Mouse (Mus musculus) erythroblast, embryonic 14.5 days (primary cell): ENCODE measurements around the gene Cux2. TPM values are rescaled to one million over a fixed set of nuclear protein-coding genes. Genes with fewer than 3 reads are reported as not detected.

ENCODE experiments used
- H3K27me3 ChIP-seq: 2 replicates; pipeline ENCODE4 v1.6.1; 2012; ENCODE audit warnings: inconsistent platforms; ENCODE audit not compliant: control insufficient read depth
- H3K36me3 ChIP-seq: 2 replicates; pipeline ENCODE4 v1.6.1; 2012; ENCODE audit warnings: mild to moderate bottlenecking, inconsistent platforms; ENCODE audit not compliant: control insufficient read depth
- H3K4me1 ChIP-seq: 2 replicates; pipeline ENCODE4 v1.6.1; 2012; ENCODE audit warnings: inconsistent platforms; ENCODE audit not compliant: control insufficient read depth
- H3K4me3 ChIP-seq: replicated peaks from 2 replicates; pipeline ENCODE3; 2012; ENCODE audit warnings: moderate library complexity, mild to moderate bottlenecking, inconsistent platforms
- H3K9me3 ChIP-seq: 2 replicates; pipeline ENCODE4 v1.6.1; 2012; ENCODE audit warnings: low read length, inconsistent platforms, mixed read lengths; ENCODE audit not compliant: control insufficient read depth
- GATA1 ChIP-seq: IDR thresholded peaks from 2 replicates; pipeline ENCODE4 v1.6.1; 2012; ENCODE audit warnings: low read length, inconsistent platforms, mixed read lengths
- TAL1 ChIP-seq: IDR thresholded peaks from 3 replicates; pipeline ENCODE4 v1.6.1; 2012; ENCODE audit warnings: low read length, inconsistent platforms, mixed read lengths
- polyA plus RNA-seq: library from polyadenylated mRNA; stranded (reverse); fragments of >175 nt; gene quantifications from 2 replicates; pipeline ENCODE4 v1.2.3, GENCODE M21; 2012

Cux2 gene
- polyA plus RNA-seq, 1 experiment = 0.05 TPM

DNA sequence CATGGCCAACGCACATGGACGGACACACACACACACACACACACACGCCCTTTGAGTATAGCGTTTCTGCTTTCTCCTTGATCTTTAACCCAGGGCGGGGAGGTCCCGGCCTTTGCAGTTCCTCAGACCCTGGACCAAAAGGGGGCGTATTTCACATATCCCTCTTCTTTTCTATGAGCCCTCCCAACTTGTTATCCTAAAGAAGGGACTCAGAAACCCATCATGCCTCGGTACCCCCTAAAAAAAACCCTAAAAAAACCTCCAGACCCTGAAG is 867 bp upstream of the Cux2 start:
- Histone ChIP-seq H3K4me3 (no peak overlapping the region), H3K4me1 (peaks cover 9% of the 10 kb centered on the region), H3K27me3 (peaks cover 68% of the 10 kb centered on the region), H3K9me3 (no peaks in the 10 kb centered on the region), H3K36me3 (no peaks in the 10 kb centered on the region)
- TF ChIP-seq GATA1 (no peak), TAL1 (no peak)

DNA sequence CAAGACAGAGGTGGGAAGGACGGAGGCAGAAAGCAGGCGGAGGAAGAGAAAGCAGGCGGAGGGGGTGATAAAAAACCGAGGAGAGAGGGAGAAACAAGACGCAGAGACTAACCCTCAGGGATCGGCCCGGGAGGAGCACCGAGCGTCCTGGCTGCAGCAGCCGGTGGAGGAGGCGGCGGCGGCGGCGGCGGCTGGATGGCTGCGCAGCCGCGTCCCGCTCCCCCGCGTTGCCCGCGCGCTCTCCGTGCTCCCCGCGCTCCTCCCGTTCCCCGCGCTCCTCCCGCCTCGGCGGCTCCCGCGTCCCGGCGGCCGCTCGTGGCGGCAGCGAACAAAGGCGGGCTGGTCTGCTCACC is 262 bp downstream of the Cux2 start:
- Histone ChIP-seq H3K4me3 (peak overlapping the region; percentile 56), H3K9me3 (no peaks in the 10 kb centered on the region), H3K36me3 (no peaks in the 10 kb centered on the region), H3K4me1 (peaks cover 9% of the 10 kb centered on the region), H3K27me3 (peaks cover 68% of the 10 kb centered on the region)
- TF ChIP-seq TAL1 (no peak), GATA1 (no peak)

DNA sequence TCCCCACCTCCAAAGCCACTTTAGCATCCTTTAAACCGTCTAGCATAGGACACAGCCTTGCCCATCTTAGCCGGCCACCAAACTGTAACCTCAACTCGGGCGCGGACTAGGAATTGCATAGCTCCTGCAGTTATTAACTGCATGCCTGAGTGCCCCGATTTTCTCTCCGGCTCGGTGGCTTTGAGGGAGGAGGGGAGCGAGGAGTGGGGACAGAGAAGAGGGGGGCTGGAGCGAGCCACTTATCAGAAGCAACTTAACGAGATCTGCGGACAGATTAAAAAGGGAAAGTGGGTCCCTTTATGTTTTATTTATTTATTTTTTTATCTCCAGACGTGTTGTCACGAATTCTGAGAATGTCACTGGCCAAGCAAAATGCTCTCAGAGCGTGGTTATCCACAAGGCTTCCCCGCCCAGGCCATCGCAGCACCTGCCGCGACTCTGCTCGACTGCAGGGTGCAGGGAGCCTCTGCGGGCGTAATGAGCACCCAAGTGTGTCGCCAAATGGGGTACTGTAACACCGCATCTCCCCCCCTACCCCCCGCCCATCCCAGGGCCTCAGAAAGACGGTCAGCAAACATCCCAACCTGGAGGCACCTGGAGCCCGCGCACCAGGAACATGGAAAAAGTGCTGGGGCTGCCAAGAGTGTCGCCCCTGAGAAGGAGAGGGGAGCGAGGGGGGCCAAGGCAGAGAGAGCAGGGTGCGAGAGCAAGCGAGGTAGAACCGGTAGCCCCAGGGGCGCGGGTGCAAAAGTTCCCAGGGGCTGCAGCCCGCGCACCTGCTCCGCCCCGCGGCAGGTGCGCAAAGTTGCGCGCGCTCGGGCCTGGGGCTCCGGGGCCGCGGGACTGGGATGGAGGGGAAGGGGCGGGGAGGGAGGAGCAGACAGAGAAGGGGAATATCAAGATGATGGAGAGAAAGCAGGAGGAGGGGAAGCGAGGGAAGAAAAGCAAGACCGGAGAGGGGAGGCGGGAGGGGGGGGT is 927 bp downstream of the Cux2 start:
- peaks cover 9% of the 10 kb centered on the region for H3K4me1 ChIP-seq
- no peaks in the 10 kb centered on the region for H3K36me3 ChIP-seq
- peaks cover 65% of the 10 kb centered on the region for H3K27me3 ChIP-seq
- no peak for TF ChIP-seq TAL1
- TF ChIP-seq GATA1 = no peak
- H3K9me3 ChIP-seq = no peaks in the 10 kb centered on the region
- peak overlapping the region; percentile 56 for H3K4me3 ChIP-seq

DNA sequence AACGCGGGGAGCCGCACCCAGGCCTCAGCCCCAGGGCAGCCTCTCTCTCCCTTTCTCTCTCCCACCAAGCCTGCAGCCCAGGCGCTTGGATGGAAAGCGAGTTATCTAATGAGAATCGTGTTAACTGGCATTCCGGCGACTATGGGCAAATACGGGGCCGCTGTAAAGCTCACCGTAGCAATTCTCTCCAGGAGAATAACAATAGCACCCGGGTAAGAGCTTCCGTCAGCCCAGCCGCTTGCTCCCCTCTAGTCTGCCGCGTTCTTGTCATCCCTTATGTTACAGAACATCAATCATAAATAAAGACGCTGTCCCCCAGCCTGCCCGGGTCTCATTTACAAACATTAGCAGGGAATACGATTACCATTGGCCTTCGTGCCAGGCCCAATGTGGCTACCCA is 1.6 kb downstream of the Cux2 start:
- H3K36me3 ChIP-seq = no peaks in the 10 kb centered on the region
- TF ChIP-seq GATA1 = no peak
- TF ChIP-seq TAL1 = no peak
- H3K4me3 ChIP-seq = no peak overlapping the region
- peaks cover 58% of the 10 kb centered on the region for H3K27me3 ChIP-seq
- peaks cover 9% of the 10 kb centered on the region for H3K4me1 ChIP-seq
- no peaks in the 10 kb centered on the region for H3K9me3 ChIP-seq

DNA sequence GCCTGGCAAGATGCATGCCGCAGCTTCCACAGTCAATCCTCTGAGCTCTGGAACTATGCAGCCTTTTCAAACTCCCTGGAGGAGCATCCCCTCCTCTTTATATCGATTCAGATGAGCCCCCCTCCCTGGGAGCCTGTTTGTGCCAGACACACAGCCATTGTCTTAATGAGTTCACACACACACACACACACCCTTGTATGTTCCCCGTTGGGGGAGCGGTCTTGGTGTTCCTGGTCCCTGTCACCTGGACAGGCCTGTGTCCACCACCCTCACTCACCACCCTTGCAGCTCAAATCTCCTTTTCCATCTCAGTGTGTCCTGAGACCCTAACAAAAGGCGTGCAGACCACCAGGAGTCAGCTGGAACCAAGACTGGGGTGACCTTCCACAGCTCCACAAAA is 2.1 kb downstream of the Cux2 start:
- TF ChIP-seq GATA1 = no peak
- no peak for TF ChIP-seq TAL1
- Histone ChIP-seq H3K36me3 (no peaks in the 10 kb centered on the region), H3K4me1 (peaks cover 9% of the 10 kb centered on the region), H3K27me3 (peaks cover 57% of the 10 kb centered on the region), H3K9me3 (no peaks in the 10 kb centered on the region), H3K4me3 (no peak overlapping the region)

DNA sequence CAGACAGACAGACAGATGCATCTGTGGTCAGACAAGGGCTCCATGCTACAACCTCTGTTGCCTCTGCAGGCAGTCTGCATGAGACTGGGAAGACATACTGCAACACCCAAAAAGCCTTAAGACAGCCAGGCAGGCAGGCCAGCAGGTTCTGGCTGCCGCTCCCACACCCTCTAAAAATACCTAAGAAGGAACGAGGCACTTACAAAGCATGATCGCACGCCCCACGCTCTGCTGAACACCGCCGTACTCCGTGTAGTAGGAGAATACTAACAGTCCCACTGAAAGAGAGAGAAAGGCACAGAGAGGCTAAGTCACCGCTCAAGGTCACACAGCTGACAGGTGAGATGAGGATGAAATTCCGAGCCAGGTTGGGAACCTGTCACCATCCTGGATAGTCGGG is 6.3 kb downstream of the Cux2 start:
- H3K36me3 ChIP-seq = no peaks in the 10 kb centered on the region
- no peak overlapping the region for H3K4me3 ChIP-seq
- no peaks in the 10 kb centered on the region for H3K9me3 ChIP-seq
- peaks cover 20% of the 10 kb centered on the region for H3K27me3 ChIP-seq
- TF ChIP-seq GATA1 = no peak
- no peak for TF ChIP-seq TAL1
- no peaks in the 10 kb centered on the region for H3K4me1 ChIP-seq

DNA sequence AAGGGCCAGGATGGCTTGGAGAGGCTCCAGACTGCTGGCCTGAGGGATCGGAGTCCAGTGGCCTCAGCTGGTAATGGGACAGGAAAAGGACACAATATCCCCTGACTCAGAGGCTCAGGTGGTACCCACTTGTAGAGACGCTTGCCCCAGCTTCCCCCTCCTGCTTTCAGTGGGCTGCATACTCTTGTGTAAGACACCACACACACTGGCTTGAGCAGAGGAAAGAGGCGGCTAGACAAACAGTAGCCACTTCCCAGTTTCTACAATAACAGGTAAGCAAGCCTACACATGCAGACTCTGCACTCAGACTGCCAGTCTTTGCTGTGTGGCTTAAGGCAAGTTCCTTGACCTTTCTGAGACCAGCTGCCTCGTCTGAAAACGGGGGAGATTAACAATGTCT is 14.6 kb downstream of the Cux2 start:
- no peaks in the 10 kb centered on the region for H3K36me3 ChIP-seq
- H3K4me1 ChIP-seq = no peaks in the 10 kb centered on the region
- peaks cover 5% of the 10 kb centered on the region for H3K9me3 ChIP-seq
- TF ChIP-seq TAL1 (no peak), GATA1 (no peak)
- no peak overlapping the region for H3K4me3 ChIP-seq
- H3K27me3 ChIP-seq = no peaks in the 10 kb centered on the region

DNA sequence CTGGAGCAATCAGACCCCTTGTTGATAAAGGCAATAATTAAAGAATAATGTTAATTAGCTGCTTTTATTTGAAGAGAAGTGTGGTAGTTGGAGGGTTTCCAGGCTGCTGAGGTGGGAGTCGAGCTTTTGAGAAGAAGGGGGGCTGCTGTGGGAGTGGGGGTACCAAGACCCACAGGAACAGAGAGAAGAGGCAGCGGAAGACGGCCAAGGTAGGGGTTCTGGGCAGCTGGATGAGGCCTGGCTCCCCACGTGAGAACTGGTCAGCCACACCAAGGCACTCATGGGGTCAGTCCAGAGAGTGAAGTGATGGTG is 16.8 kb downstream of the Cux2 start:
- Histone ChIP-seq H3K27me3 (no peaks in the 10 kb centered on the region), H3K36me3 (no peaks in the 10 kb centered on the region), H3K4me1 (no peaks in the 10 kb centered on the region), H3K4me3 (no peak overlapping the region), H3K9me3 (peaks cover 5% of the 10 kb centered on the region)
- TF ChIP-seq GATA1 = no peak
- TF ChIP-seq TAL1 = no peak

DNA sequence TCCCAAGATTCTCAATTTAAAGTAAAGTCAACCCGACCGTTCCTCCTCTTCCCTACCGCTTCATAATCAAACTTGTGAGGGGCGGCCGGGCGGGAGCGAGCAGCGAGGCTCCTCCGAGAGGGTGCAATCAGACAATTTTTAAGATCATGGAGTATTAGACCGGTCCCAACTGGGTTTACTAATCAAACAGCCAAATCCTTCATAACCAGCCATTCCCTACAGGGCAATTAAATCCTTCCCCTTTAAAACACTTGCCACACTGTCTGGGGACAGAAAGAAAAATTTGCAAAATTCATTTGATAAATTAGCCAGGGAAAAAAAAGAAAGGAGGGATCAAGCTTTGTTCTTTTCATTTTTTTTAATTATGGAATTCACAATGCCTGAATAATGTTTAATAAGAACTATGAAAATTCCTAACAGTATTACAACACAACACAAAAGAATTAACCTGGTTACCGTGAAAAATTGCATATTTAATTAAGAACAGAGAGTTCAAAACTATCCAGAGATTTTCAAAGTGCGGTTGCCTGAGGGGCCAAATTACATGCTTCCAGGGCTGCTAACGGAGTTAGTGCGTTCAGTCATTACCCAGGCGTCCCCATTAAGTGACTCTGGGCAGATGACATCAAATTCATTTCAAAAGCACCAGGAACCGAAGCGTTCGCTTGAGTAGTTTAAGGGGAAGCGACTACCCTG is 17.3 kb downstream of the Cux2 start:
- TF ChIP-seq TAL1 (no peak), GATA1 (no peak)
- H3K36me3 ChIP-seq = no peaks in the 10 kb centered on the region
- no peaks in the 10 kb centered on the region for H3K4me1 ChIP-seq
- no peaks in the 10 kb centered on the region for H3K27me3 ChIP-seq
- peaks cover 5% of the 10 kb centered on the region for H3K9me3 ChIP-seq
- no peak overlapping the region for H3K4me3 ChIP-seq
